Mouse (Mus musculus) embryo, embryonic 11 days (tissue): ENCODE measurements around the gene Olfr412.

Experiments used
- DNase-seq: peaks from one replicate; pipeline ENCODE4 v3.0.0-alpha.2; 2015

Gene Olfr412

GRCm38 (mm10) chr11:74414112-74414511 lies 52.2 kb downstream of the Olfr412 start:
- DNase-seq: no peak

- no peak for DNase-seq
Observed at GRCm38 (mm10) chr11:74415736-74416135, 53.9 kb downstream of the Olfr412 start.
